Mouse (Mus musculus) C2C12 (cell line): Measurements from ENCODE around the gene Sdc4.

Experiments
- CEBPB ChIP-seq: IDR thresholded peaks from one replicate; pipeline ENCODE4 v1.6.1; 2011; ENCODE audit warnings: low read depth, mild to moderate bottlenecking, control low read depth, moderate library complexity
- CTCF ChIP-seq: IDR thresholded peaks from one replicate; pipeline ENCODE4 v1.5.1; 2011; ENCODE audit not compliant: control insufficient read depth, insufficient read depth, insufficient read length
- FOSL1 ChIP-seq: IDR thresholded peaks from one replicate; pipeline ENCODE4 v1.8.0; 2011; ENCODE audit warnings: mild to moderate bottlenecking, low read length; ENCODE audit not compliant: poor library complexity, insufficient read depth, severe bottlenecking
- MAX ChIP-seq: IDR thresholded peaks from one replicate; pipeline ENCODE4 v1.6.1; 2011; ENCODE audit warnings: mild to moderate bottlenecking, control low read depth
- MYOD1 ChIP-seq: IDR thresholded peaks from one replicate; pipeline ENCODE4 v1.6.1; 2011; ENCODE audit warnings: low read depth; ENCODE audit not compliant: control insufficient read depth, insufficient read length
- MYOG ChIP-seq: IDR thresholded peaks from one replicate; pipeline ENCODE4 v1.6.1; 2011; ENCODE audit not compliant: control insufficient read depth, insufficient read length; ENCODE audit errors: extremely low read depth
- USF1 ChIP-seq: IDR thresholded peaks from one replicate; pipeline ENCODE4 v1.6.1; 2011; ENCODE audit warnings: low read depth, mild to moderate bottlenecking, control low read depth, moderate library complexity

DNA sequence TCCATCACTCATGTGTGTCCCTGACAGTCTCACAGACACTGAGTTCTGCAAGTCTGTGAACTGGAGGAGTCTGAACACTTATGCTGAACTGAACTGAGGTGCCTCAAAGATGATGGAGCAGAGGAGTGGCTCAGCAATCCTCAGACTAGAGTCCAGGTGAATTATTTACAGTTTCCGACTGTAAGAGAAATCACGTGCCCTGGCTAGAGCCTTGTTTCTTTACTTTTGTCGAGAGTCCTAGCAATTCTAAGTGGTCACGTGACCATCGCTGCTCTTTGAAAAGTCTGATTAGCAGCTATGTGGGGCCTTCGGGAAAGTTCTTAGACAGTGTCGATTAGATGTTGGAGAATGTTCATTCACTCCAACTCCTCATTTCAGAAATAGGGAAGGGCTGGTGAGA lies 14.3 kb upstream of the Sdc4 start:
- TF ChIP-seq FOSL1 (no peak), CTCF (no peak), MAX (no peak), MYOG (no peak), MYOD1 (no peak), USF1 (peak; percentile 24), CEBPB (no peak)
